ENCODE assay signal across 10 mouse cellular contexts in the genomic region with DNA sequence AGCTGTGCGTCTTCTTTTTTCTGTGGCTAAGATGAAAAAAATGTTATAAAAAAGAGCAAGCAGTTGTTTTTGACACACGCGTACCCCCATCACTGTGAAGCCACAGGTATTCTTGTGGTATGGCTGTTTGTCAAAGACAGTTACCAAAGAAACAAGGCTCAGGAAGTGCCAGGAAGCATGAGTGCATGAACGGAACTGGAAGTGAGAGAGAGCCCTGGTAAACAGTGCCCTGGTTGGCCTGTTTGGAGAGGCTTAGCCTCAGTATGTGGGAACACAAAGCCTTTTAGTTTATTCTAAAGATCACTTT. TPM values are rescaled to one million over a fixed set of nuclear protein-coding genes. Genes with fewer than 3 reads are reported as not detected.
A peak's percentile ranks its signal among the peaks of the same experiment; 100 is the strongest.
DNase-seq lines count a peak whose midpoint lies in the region; ATAC-seq and TF ChIP-seq lines count a peak whose summit lies in the region.
"Had no signal": no experiment of that assay in that cellular context is flagged by ENCODE, and none has a peak within 500 bp of the region (broad histone marks: within the 10 kb centered on the region; RNA-seq: fewer than 3 reads in every experiment).

No protein-coding gene starts in this region.

- no peak for ATAC-seq in liver, embryonic 12.5 days
- ATAC-seq in liver, embryonic 11.5 days (replicated peaks; ENCODE audit: low FRiP score) = no peak
- ATAC-seq in hematopoietic stem cell, adult 5-6 weeks (replicated peaks in 1 of 2; ENCODE audit: insufficient read depth in 1 of 2, low FRiP score in 2 of 2, low TSS enrichment in 1 of 2, low read depth in 1 of 2, poor library complexity in 2 of 2, severe bottlenecking in 2 of 2) = peak; percentile 88 to 96
- ATAC-seq in erythroblast, adult 5-6 weeks (replicated peaks; ENCODE audit: low FRiP score, poor library complexity, severe bottlenecking) = no peak

- no peak overlapping the region for H3K4me2 ChIP-seq in liver, embryonic 12.5 days
- H3K4me2 ChIP-seq in liver, embryonic 11.5 days = no peak overlapping the region
- H3K4me2 ChIP-seq: hindbrain, embryonic 12.5 days had no signal

- H3K9me3 ChIP-seq in liver, embryonic 12.5 days (replicated peaks) = no peaks in the 10 kb centered on the region
- H3K9me3 ChIP-seq in liver, embryonic 11.5 days (ENCODE audit: control insufficient read depth, low read length) = no peaks in the 10 kb centered on the region
- H3K9me3 ChIP-seq in forebrain, embryonic 10.5 days = no peaks in the 10 kb centered on the region
- H3K9me3 ChIP-seq: hindbrain, embryonic 12.5 days had no signal

- H3K27ac ChIP-seq in liver, embryonic 12.5 days = peak overlapping the region; percentile 64
- no peak overlapping the region for H3K27ac ChIP-seq in liver, embryonic 11.5 days (ENCODE audit: low read depth, low read length)
- H3K27ac ChIP-seq in olfactory bulb, adult 2 months (ENCODE audit: insufficient read depth, low read depth, low read length) = 0 out of 2 replicates have a peak overlapping the region, but pooled peaks have one; percentile 4
- H3K27ac ChIP-seq in forebrain, embryonic 10.5 days = no peak overlapping the region
- H3K27ac ChIP-seq: hindbrain, embryonic 12.5 days had no signal

- H3K4me3 ChIP-seq in liver, embryonic 12.5 days = no peak overlapping the region
- no peak overlapping the region for H3K4me3 ChIP-seq in liver, embryonic 11.5 days (ENCODE audit: low read depth, low read length)
- no peak overlapping the region for H3K4me3 ChIP-seq in olfactory bulb, adult 2 months (ENCODE audit: insufficient read depth, low read depth, low read length)
- H3K4me3 ChIP-seq in forebrain, embryonic 10.5 days = no peak overlapping the region
- H3K4me3 ChIP-seq: hindbrain, embryonic 12.5 days had no signal

- H3K9ac ChIP-seq in liver, embryonic 12.5 days = no peak overlapping the region
- no peak overlapping the region for H3K9ac ChIP-seq in liver, embryonic 11.5 days (ENCODE audit: low read depth, low read length)
- H3K9ac ChIP-seq: hindbrain, embryonic 12.5 days had no signal

- peaks cover 4% of the 10 kb centered on the region for H3K4me1 ChIP-seq in liver, embryonic 12.5 days
- no peaks in the 10 kb centered on the region for H3K4me1 ChIP-seq in liver, embryonic 11.5 days (replicated peaks; ENCODE audit: control insufficient read depth, insufficient read depth, low read length)
- H3K4me1 ChIP-seq in olfactory bulb, adult 2 months (ENCODE audit: control insufficient read depth, insufficient read depth, low read length) = no peaks in the 10 kb centered on the region
- H3K4me1 ChIP-seq in forebrain, embryonic 10.5 days = no peaks in the 10 kb centered on the region
- H3K4me1 ChIP-seq: hindbrain, embryonic 12.5 days had no signal

- no peak for TF ChIP-seq CTCF in olfactory bulb, adult 2 months (IDR thresholded peaks at IDR 0.05; ENCODE audit: insufficient read depth, low read depth, low read length)

- 78% methylated on average over 4 of the region's 4 CpGs for WGBS in liver, embryonic 12.5 days (ENCODE audit: insufficient replicate concordance)
- WGBS in liver, embryonic 11.5 days = 84% methylated on average over 4 of the region's 4 CpGs
- 78% methylated on average over 4 of the region's 4 CpGs for WGBS in olfactory bulb, adult 2 months
- WGBS in forebrain, embryonic 10.5 days = 93% methylated on average over 4 of the region's 4 CpGs

- peaks cover 91% of the 10 kb centered on the region for H3K36me3 ChIP-seq in liver, embryonic 12.5 days
- H3K36me3 ChIP-seq in liver, embryonic 11.5 days (ENCODE audit: control insufficient read depth, insufficient read depth, low read length) = peaks cover 24% of the 10 kb centered on the region
- peaks cover 39% of the 10 kb centered on the region for H3K36me3 ChIP-seq in forebrain, embryonic 10.5 days (replicated peaks)

- DNase-seq in liver, embryonic 11.5 days (ENCODE audit: low spot score) = no peak
- peak; percentile 78 to 81 for DNase-seq in CD8-positive naive resting alpha-beta T cell, adult 2 months (ENCODE audit: low read depth in 2 of 2, low spot score in 2 of 2)
- DNase-seq in forebrain, embryonic 10.5 days (ENCODE audit: extremely low spot score, low spot score) = no peak
- DNase-seq in ovary, adult 18-20 months (ENCODE audit: low spot score) = no peak
- DNase-seq: gastrocnemius, postnatal 10 days had no signal

- H3K27me3 ChIP-seq in liver, embryonic 12.5 days (replicated peaks) = no peaks in the 10 kb centered on the region
- no peaks in the 10 kb centered on the region for H3K27me3 ChIP-seq in liver, embryonic 11.5 days (replicated peaks; ENCODE audit: control insufficient read depth, insufficient read depth, low read length)
- H3K27me3 ChIP-seq in forebrain, embryonic 10.5 days (ENCODE audit: poor library complexity, severe bottlenecking) = no peaks in the 10 kb centered on the region
- H3K27me3 ChIP-seq: hindbrain, embryonic 12.5 days had no signal

- no peak for TF ChIP-seq POLR2A in olfactory bulb, adult 2 months (IDR thresholded peaks at IDR 0.05; ENCODE audit: insufficient read depth, low read depth, low read length)

RNA-seq across cellular contexts. Expression of a gene that starts 23.9 kb away (rescaled TPM):
- 3.1 and 3.5 TPM in 2 replicates for polyA plus RNA-seq in liver, embryonic 12.5 days (2016; fragmentation: Nextera tagmentation; extraction: Ambion mirVana)
- 4.2 and 5.6 TPM in 2 replicates for polyA plus RNA-seq in liver, embryonic 11.5 days (2014; fragmentation: Nextera tagmentation; extraction: Ambion mirVana)
- 4.2 and 4.3 TPM in 2 replicates for total RNA-seq in hematopoietic stem cell, adult 5-6 weeks (2017)
- not detected in 2 replicates for polyA plus RNA-seq in olfactory bulb, adult 2 months (2012; ENCODE audit: insufficient read depth, insufficient read length, low replicate concordance, missing spikeins)
- polyA plus RNA-seq in forebrain, embryonic 10.5 days (2016; fragmentation: Nextera tagmentation; extraction: Ambion mirVana) = 9.9 and 10.5 TPM in 2 replicates
- total RNA-seq in erythroblast, adult 5-6 weeks (2015; ENCODE audit: low replicate concordance) = 0.77 TPM in 1 of 2 replicates, not detected in the other
- total RNA-seq in erythroblast, adult 5-6 weeks (2017; ENCODE audit: low replicate concordance) = 2.4 and 6.4 TPM in 2 replicates

RNA-seq across cellular contexts. Expression of a gene that starts 41.7 kb away (rescaled TPM):
- polyA plus RNA-seq in liver, embryonic 12.5 days (2016; fragmentation: Nextera tagmentation; extraction: Ambion mirVana) = 45.5 and 46.9 TPM in 2 replicates
- 38.8 and 42.3 TPM in 2 replicates for polyA plus RNA-seq in liver, embryonic 11.5 days (2014; fragmentation: Nextera tagmentation; extraction: Ambion mirVana)
- total RNA-seq in hematopoietic stem cell, adult 5-6 weeks (2017) = 50.3 and 52.8 TPM in 2 replicates
- polyA plus RNA-seq in olfactory bulb, adult 2 months (2012; ENCODE audit: insufficient read depth, insufficient read length, low replicate concordance, missing spikeins) = not detected in 2 replicates
- polyA plus RNA-seq in forebrain, embryonic 10.5 days (2016; fragmentation: Nextera tagmentation; extraction: Ambion mirVana) = 11.3 and 13.5 TPM in 2 replicates
- 29.4 and 36.4 TPM in 2 replicates for total RNA-seq in erythroblast, adult 5-6 weeks (2015; ENCODE audit: low replicate concordance)
- total RNA-seq in erythroblast, adult 5-6 weeks (2017; ENCODE audit: low replicate concordance) = 25.5 and 27.3 TPM in 2 replicates

RNA-seq across cellular contexts. Expression of a gene that starts 50.6 kb away (rescaled TPM):
- 9.8 and 11.7 TPM in 2 replicates for polyA plus RNA-seq in liver, embryonic 12.5 days (2016; fragmentation: Nextera tagmentation; extraction: Ambion mirVana)
- polyA plus RNA-seq in liver, embryonic 11.5 days (2014; fragmentation: Nextera tagmentation; extraction: Ambion mirVana) = 16.2 and 17.7 TPM in 2 replicates
- 26.9 and 27.3 TPM in 2 replicates for total RNA-seq in hematopoietic stem cell, adult 5-6 weeks (2017)
- not detected in 2 replicates for polyA plus RNA-seq in olfactory bulb, adult 2 months (2012; ENCODE audit: insufficient read depth, insufficient read length, low replicate concordance, missing spikeins)
- 36.2 and 40.1 TPM in 2 replicates for polyA plus RNA-seq in forebrain, embryonic 10.5 days (2016; fragmentation: Nextera tagmentation; extraction: Ambion mirVana)
- total RNA-seq in erythroblast, adult 5-6 weeks (2015; ENCODE audit: low replicate concordance) = 7.5 and 21.1 TPM in 2 replicates
- total RNA-seq in erythroblast, adult 5-6 weeks (2017; ENCODE audit: low replicate concordance) = 1.7 and 4.1 TPM in 2 replicates

Comparison
In these comparisons a context has a peak if more than half of its experiments do, and no peak if none do; other contexts are left out.
1. H3K27ac ChIP-seq: peak in liver, embryonic 12.5 days (single experiment) and olfactory bulb, adult 2 months (single experiment); none in liver, embryonic 11.5 days (single experiment) and forebrain, embryonic 10.5 days (single experiment).
2. ATAC-seq: peak in hematopoietic stem cell, adult 5-6 weeks (2 of 2); none in liver, embryonic 12.5 days (single experiment), liver, embryonic 11.5 days (single experiment) and erythroblast, adult 5-6 weeks (single experiment).
3. DNase-seq: peak in CD8-positive naive resting alpha-beta T cell, adult 2 months (2 of 2); none in liver, embryonic 11.5 days (single experiment), forebrain, embryonic 10.5 days (single experiment) and ovary, adult 18-20 months (single experiment).
4. RNA of a gene that starts 50.6 kb away (polyA plus RNA-seq): 36.2 to 40.1 TPM in forebrain, embryonic 10.5 days, 16.2 to 17.7 TPM in liver, embryonic 11.5 days and 9.8 to 11.7 TPM in liver, embryonic 12.5 days; not detected in olfactory bulb, adult 2 months; every median in the first group is over 10 times any median in the second.